Mouse (Mus musculus) Patski (cell line): Measurements from ENCODE around the gene Med13l. TPM values are rescaled to one million over a fixed set of nuclear protein-coding genes. Genes with fewer than 3 reads are reported as not detected.

Experiments used
- ATAC-seq: fragments of 100-300 bp; one replicate; pipeline ENCODE4 v1.8.0; 2021
- CTCF ChIA-PET: fragments of 350-600 bp; sonication (Branson Sonifier 250); formaldehyde crosslinking; loops from one replicate; lab custom pipeline; 2022; ENCODE audit warnings: inconsistent platforms; lab: Charles Lee
- POLR2A ChIA-PET: fragments of 350-600 bp; sonication (Branson Sonifier 250); formaldehyde crosslinking; loops from one replicate; lab custom pipeline; 2022; ENCODE audit warnings: antibody characterized with exemption, inconsistent platforms; lab: Charles Lee
- DNase-seq: peaks from one replicate; pipeline ENCODE4 v3.0.0-alpha.2; 2011; ENCODE audit warnings: low read depth, low spot score
- H3K27me3 ChIP-seq: fragments of 371-371 bp; one replicate; pipeline ENCODE4 v1.5.1; 2021
- CTCF ChIP-seq: fragments of 100-300 bp; IDR thresholded peaks from one replicate; pipeline ENCODE4 v1.5.1; 2021
- in situ Hi-C: fragments of 300-500 bp; cut with MboI; formaldehyde crosslinking; loops from 3 replicates; pipeline ENCODE4 v1.11.1; 2018; ENCODE audit warnings: low pct_unique_long_range_greater_than_20kb, mixed read lengths
- polyA plus RNA-seq: library from polyadenylated mRNA; unstranded; gene quantifications from one replicate; pipeline ENCODE4 v1.2.3, GENCODE M21; 2021

The Med13l gene
- polyA plus RNA-seq, 1 experiment from 2014 or later: 35.3 TPM

DNA sequence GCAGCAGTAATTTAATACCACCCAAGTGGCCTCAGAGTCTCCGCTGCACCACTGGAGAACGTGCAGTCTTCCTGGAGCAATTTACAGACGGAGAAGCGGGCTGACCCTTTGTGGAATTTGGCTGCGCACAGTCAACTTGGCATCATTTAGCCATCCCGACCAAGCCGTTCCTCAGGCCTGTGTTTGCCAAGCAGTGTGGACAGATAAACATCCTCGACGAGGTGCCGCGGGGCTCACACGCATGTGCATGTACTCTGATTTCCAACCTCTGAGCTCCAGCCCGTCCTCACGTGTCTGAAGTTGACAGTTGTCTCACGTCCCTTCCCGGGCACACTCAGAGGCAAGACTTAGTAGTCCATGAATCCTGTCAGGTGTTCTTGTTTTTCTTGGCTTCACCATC lies 166.9 kb downstream of the Med13l start:
- TF ChIP-seq CTCF: no peak
- ATAC-seq (no peak), DNase-seq (no peak)
- POLR2A ChIA-PET: no interaction called here
- CTCF ChIA-PET: no interaction called here
- no peaks in the 10 kb centered on the region for H3K27me3 ChIP-seq
- in situ Hi-C loops: no loop called here

DNA sequence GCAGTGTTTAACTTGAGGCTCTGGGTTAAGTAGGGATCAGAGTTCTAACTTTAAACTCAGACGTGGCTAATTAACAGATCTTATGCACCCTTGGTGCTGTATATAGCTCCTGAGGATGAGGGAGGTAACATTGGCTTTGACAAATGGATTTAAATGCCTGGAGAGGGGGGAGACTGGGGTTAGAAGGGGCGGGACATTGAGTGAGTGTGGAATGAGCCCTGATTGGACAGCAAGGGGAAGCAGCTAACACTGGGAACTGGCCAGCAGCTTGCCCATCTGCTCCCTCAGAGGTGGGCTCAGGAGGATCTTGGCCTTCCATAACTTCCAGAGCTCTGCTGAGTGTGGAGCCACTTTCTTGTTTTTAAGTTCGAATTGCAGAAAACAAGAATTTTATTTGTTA lies 171.7 kb downstream of the Med13l start:
- ATAC-seq: no peak
- in situ Hi-C loops: loop anchor here (10.0 kb wide), 1 partner anchor 407 kb away; no protein-coding TSS in a partner anchor
- ChIA-PET CTCF (interaction anchor here (1.2 to 1.3 kb wide), 2 partner anchors 8 to 9 kb away, joined by 3 read pairs; no protein-coding TSS in a partner anchor), POLR2A (no interaction called here)
- no peak for DNase-seq
- no peaks in the 10 kb centered on the region for H3K27me3 ChIP-seq
- TF ChIP-seq CTCF: no peak

DNA sequence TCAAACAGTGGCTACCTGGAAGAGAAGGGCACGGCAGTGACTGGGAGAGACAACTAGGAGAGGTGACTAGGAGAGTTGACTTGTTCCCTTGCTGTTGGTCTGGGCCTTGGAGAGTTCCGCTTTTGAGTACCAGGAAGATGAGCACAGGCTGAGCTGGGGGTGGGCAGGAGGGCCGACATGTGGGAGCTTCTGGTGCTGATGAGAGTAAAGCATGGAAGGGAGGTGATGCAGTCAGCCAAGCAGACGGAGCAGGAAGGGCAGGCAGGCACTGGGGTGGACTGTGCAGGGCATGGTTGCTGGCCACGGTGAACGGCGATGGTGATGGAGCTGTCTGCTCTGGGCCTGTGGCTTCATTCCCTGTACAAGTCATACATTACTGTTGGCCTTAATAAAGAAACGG lies 172.2 kb downstream of the Med13l start:
- no peak for DNase-seq
- TF ChIP-seq CTCF: no peak
- ChIA-PET CTCF (interaction anchor here (1.3 kb wide), 1 partner anchor 9 kb away, joined by 3 read pairs; no protein-coding TSS in a partner anchor), POLR2A (no interaction called here)
- no peak for ATAC-seq
- H3K27me3 ChIP-seq: no peaks in the 10 kb centered on the region
- in situ Hi-C loops: loop anchor here (10.0 kb wide), 1 partner anchor 408 kb away; no protein-coding TSS in a partner anchor

- TF ChIP-seq CTCF: no peak
- ATAC-seq (no peak), DNase-seq (no peak)
- ChIA-PET CTCF (interaction anchor here (1.2 to 1.3 kb wide), 2 partner anchors 8 to 15 kb away, joined by 3 read pairs; no protein-coding TSS in a partner anchor), POLR2A (interaction anchor here (0.5 kb wide), 1 partner anchor 698 kb away, joined by 6 read pairs; no protein-coding TSS in a partner anchor)
- H3K27me3 ChIP-seq: no peaks in the 10 kb centered on the region
- in situ Hi-C loops: loop anchor here (10.0 kb wide), 1 partner anchor 409 kb away; no protein-coding TSS in a partner anchor
Observed at GRCm38 (mm10) chr5:118733566-118733965, 173.1 kb downstream of the Med13l start.

- no peak for TF ChIP-seq CTCF
- H3K27me3 ChIP-seq: no peaks in the 10 kb centered on the region
- DNase-seq: no peak
- in situ Hi-C loops: loop anchor here (10.0 kb wide), 1 partner anchor 410 kb away; no protein-coding TSS in a partner anchor
- POLR2A ChIA-PET: no interaction called here
- CTCF ChIA-PET: interaction anchor here (1.2 kb wide), 1 partner anchor 15 kb away, joined by 3 read pairs; no protein-coding TSS in a partner anchor
- ATAC-seq: no peak
Observed at GRCm38 (mm10) chr5:118734455-118734854, 174.0 kb downstream of the Med13l start.

DNA sequence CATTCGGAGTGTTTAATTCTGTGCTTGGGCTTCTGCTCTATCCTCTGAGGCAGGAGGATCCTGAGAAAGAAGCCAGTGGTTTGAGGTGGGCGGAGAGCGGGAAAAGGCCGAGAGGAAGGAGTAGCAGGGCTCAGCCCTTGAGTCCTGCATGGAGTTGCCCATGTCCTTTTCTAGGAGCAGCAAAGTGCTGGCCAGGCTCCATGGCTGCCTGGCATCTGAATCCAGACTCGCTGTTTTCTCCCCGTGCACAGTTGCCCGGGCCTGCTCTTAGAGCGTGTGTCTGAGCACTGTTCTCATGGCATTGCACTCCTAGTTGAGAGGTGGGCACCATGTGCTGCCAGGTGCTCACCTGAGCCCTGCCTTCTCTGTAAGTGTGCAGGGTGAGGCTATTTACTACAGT lies 175.3 kb downstream of the Med13l start:
- H3K27me3 ChIP-seq: no peaks in the 10 kb centered on the region
- TF ChIP-seq CTCF: no peak
- in situ Hi-C loops: loop anchor here (10.0 kb wide), 1 partner anchor 411 kb away; no protein-coding TSS in a partner anchor
- ChIA-PET CTCF (interaction anchor here (1.9 kb wide), 1 partner anchor 11 kb away, joined by 7 read pairs; no protein-coding TSS in a partner anchor), POLR2A (no interaction called here)
- DNase-seq: no peak
- ATAC-seq: no peak

DNA sequence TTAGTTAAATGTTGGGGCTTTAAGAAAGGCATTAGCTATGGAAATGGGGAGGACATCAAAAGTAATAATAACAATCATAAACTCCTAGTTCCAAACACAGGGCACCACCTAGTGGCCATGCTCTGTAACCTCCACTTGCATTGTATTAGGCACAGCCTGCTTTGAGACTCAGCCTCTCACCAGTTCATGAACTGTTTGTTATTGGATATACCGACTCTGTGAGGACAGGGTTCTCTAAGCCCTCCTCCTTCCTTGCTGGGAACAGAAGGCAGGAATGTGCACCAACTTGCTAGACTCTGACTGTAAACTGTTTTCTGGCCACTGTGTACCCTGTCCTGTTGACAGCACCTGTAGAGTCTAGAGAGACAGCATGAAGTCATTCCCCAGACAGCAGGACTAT lies 177.1 kb downstream of the Med13l start:
- ChIA-PET CTCF (interaction anchor here (0.7 to 2.2 kb wide), 10 partner anchors 9 to 469 kb away, joined by 3 to 14 read pairs (median 4); no protein-coding TSS in a partner anchor), POLR2A (interaction anchor here (0.7 kb wide), 1 partner anchor 17 kb away, joined by 3 read pairs; no protein-coding TSS in a partner anchor)
- DNase-seq (no peak), ATAC-seq (no peak)
- in situ Hi-C loops: loop anchor here (10.0 kb wide), 1 partner anchor 413 kb away; no protein-coding TSS in a partner anchor
- H3K27me3 ChIP-seq: no peaks in the 10 kb centered on the region
- TF ChIP-seq CTCF: no peak

DNA sequence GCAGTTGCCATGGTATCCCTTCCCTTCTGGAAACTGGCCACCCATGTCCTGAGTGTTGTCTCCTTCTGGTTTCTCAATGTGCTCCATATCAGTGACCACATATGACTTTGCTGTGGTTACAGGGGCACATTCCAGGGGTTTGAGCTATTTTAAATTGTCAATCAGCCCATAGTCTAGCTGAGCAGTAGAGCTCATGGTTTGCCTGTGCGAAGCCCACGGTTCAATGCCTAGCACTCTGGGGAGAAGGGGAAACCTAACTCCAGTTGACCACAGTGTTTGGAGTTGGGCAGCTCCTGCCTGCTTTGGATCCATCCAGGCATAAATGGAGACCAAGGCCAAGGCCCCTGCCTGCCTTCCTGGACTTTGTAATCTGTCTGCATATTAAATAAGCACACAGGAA lies 182.6 kb downstream of the Med13l start:
- ChIA-PET POLR2A (interaction anchor here (1.3 kb wide), 1 partner anchor 474 kb away, joined by 3 read pairs; no protein-coding TSS in a partner anchor), CTCF (interaction anchor here (1.5 to 1.8 kb wide), 2 partner anchors 9 to 474 kb away, joined by 3 to 7 read pairs; no protein-coding TSS in a partner anchor)
- ATAC-seq: peak; percentile 93
- no peak for TF ChIP-seq CTCF
- in situ Hi-C loops: loop anchor here (5.0 kb wide), 1 partner anchor 141 kb away; no protein-coding TSS in a partner anchor
- peak; percentile 55 for DNase-seq
- H3K27me3 ChIP-seq: no peaks in the 10 kb centered on the region

DNA sequence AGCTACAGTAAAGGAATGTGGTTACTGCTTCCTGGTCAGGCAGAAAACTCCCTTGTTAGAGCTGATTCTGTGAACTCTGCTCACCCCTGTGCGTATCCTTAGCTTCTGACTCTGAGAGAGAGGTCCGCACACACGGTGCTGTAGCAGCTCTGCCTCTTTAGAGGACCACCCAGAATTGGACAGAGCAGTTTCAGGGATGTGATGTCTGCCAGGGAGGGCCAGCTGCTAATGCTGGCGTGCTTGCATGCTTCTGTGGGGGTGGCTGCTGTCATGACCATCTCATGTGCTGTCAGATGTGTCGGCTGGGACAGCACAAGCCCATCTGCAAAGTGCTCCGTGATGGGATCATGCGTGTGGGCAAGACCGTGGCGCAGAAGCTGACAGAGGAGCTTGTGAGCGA lies 186.5 kb downstream of the Med13l start:
- ATAC-seq (no peak), DNase-seq (no peak)
- no peaks in the 10 kb centered on the region for H3K27me3 ChIP-seq
- in situ Hi-C loops: loop anchor here (5.0 kb wide), 1 partner anchor 480 kb away; no protein-coding TSS in a partner anchor
- POLR2A ChIA-PET: interaction anchor here (1.0 to 1.3 kb wide), 4 partner anchors 9 to 85 kb away, joined by 3 read pairs; no protein-coding TSS in a partner anchor
- no peak for TF ChIP-seq CTCF
- CTCF ChIA-PET: interaction anchor here (1.3 to 2.4 kb wide), 2 partner anchors 10 to 16 kb away, joined by 7 read pairs; no protein-coding TSS in a partner anchor

DNA sequence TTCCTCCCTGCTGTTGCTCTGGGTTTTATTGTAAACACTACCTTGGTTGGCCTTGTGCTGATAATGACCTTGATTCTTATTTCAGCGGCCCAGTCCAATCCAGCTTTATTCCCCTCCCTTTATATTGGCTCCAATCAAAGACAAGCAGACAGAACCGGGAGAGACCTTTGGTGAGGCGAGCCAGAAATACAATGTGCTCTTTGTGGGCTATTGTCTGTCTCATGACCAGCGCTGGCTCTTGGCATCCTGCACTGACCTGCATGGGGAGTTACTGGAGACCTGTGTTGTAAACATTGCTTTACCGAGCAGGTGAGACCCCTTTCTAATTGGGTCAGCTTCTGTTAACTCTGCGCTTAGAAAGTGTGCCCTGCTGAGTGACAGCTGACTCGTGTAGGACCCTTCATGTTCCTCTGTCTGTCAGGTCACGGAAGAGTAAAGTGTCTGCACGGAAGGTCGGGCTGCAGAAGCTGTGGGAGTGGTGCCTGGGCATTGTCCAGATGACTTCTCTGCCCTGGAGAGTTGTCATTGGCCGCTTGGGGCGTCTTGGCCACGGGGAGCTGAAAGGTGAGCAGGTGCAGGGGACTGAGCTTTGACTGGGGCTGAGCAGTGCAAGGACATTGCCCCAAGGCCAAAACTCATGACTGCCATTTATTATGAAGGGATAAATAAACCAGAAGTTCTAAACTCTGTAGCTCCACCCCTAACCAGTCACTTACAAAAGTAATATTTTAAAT lies 191.1 kb downstream of the Med13l start:
- CTCF ChIA-PET: interaction anchor here (1.1 to 1.6 kb wide), 3 partner anchors 8 to 42 kb away, joined by 3 to 5 read pairs (median 3); no protein-coding TSS in a partner anchor
- DNase-seq (no peak), ATAC-seq (no peak)
- in situ Hi-C loops: no loop called here
- POLR2A ChIA-PET: no interaction called here
- TF ChIP-seq CTCF: no peak
- no peaks in the 10 kb centered on the region for H3K27me3 ChIP-seq
